Mouse (Mus musculus) liver, embryonic 14.5 days (tissue): ENCODE measurements around the gene Agrp. TPM values are rescaled to one million over a fixed set of nuclear protein-coding genes. Genes with fewer than 3 reads are reported as not detected.

Source experiments
- ATAC-seq: fragments of 200-750 bp; cut with Nextera tagmentation; 2 replicates; pipeline ENCODE4 v1.8.0; 2017; ENCODE audit warnings: moderate number of reproducible peaks, mild to moderate bottlenecking, moderate library complexity; ENCODE audit not compliant: insufficient read depth
- DNase-seq, 3 experiments: peaks; one replicate each; pipeline ENCODE4 v3.0.0-alpha.2; 2012 to 2013; ENCODE audit warnings: low read depth in 3 of 3, low spot score in 3 of 3
- H3K27ac ChIP-seq: fragments of 300-500 bp; sonication (generic); 2 replicates; pipeline ENCODE4 v1.5.1; 2014; ENCODE audit warnings: moderate library complexity, mild to moderate bottlenecking, control low read depth, inconsistent platforms
- H3K27me3 ChIP-seq: fragments of 300-500 bp; sonication (generic); 2 replicates; pipeline ENCODE4 v1.6.1; 2014; ENCODE audit warnings: mild to moderate bottlenecking, low read length, moderate library complexity; ENCODE audit not compliant: control insufficient read depth, insufficient read depth
- H3K36me3 ChIP-seq: fragments of 300-500 bp; sonication (generic); replicated peaks from 2 replicates; pipeline ENCODE4 v1.6.1; 2014; ENCODE audit warnings: low read depth; ENCODE audit not compliant: control insufficient read depth, insufficient read depth
- H3K4me1 ChIP-seq, 2 experiments: fragments of 200-500 bp in 1 of 2; fragments of 300-500 bp in 1 of 2; sonication (generic) in 1 of 2; replicated peaks; 2 replicates each; pipeline ENCODE4 v1.6.1; 2012 to 2014; ENCODE audit warnings: antibody characterized with exemption in 1 of 2, inconsistent platforms in 1 of 2, low read length in 1 of 2; ENCODE audit not compliant: control insufficient read depth in 2 of 2, insufficient read depth in 2 of 2
- H3K4me2 ChIP-seq: fragments of 300-500 bp; sonication (generic); 2 replicates; pipeline ENCODE4 v1.6.1; 2014; ENCODE audit warnings: low read depth, mild to moderate bottlenecking, control low read depth, moderate library complexity
- H3K4me3 ChIP-seq, 2 experiments: fragments of 200-500 bp in 1 of 2; fragments of 300-500 bp in 1 of 2; sonication (generic) in 1 of 2; 2 replicates each; pipeline ENCODE4 v1.5.1; 2012 to 2014; ENCODE audit warnings: low read depth in 2 of 2, low read length in 2 of 2, mild to moderate bottlenecking in 2 of 2, control low read depth in 1 of 2, inconsistent platforms in 1 of 2, moderate library complexity in 1 of 2; ENCODE audit not compliant: insufficient read depth in 1 of 2
- H3K9ac ChIP-seq: fragments of 300-500 bp; sonication (generic); replicated peaks from 2 replicates; pipeline ENCODE4 v1.6.1; 2014; ENCODE audit warnings: mild to moderate bottlenecking, control low read depth, moderate library complexity
- H3K9me3 ChIP-seq: fragments of 300-500 bp; sonication (generic); 2 replicates; pipeline ENCODE4 v1.6.1; 2016; ENCODE audit warnings: low read length, mixed read lengths; ENCODE audit not compliant: control insufficient read depth
- CTCF ChIP-seq: IDR thresholded peaks from 2 replicates; pipeline ENCODE4 v1.5.1; 2016; ENCODE audit warnings: antibody characterized with exemption, low read depth, control low read depth
- EP300 ChIP-seq: IDR thresholded peaks from 2 replicates; pipeline ENCODE4 v1.6.1; 2016; ENCODE audit warnings: antibody characterized with exemption, low read depth
- WGBS: fragments of 180-500 bp; shearing (Covaris S2); extraction: QIAGEN DNeasy Blood & Tissue Kit; methylation state at CpG from one replicate; pipeline ENCODE4 v1.1.7; 2014; ENCODE audit not compliant: insufficient replicate concordance; 5-methylcytosine and 5-hydroxymethylcytosine counted together
- polyA plus RNA-seq, 2 experiments: library from polyadenylated mRNA; depleted of rRNA in 1 of 2; stranded (reverse) in 1 of 2; unstranded in 1 of 2; fragments of >200 nt; fragmentation: Nextera tagmentation in 1 of 2; extraction: Ambion mirVana in 1 of 2; gene quantifications; 2 replicates each; pipeline versions ENCODE4 v1.2.1 to v1.2.3; 2012 to 2014

The Agrp gene
- polyA plus RNA-seq, 2 experiments, result 0.27 TPM; not detected in 1

GRCm38 (mm10) chr8:105620211-105620610, 17.0 kb downstream of the Agrp start:
- Histone ChIP-seq H3K27me3 (no peaks in the 10 kb centered on the region), H3K27ac (no peak overlapping the region), H3K4me1 (no peaks in the 10 kb centered on the region; a peak in 1 of 4 replicates), H3K36me3 (peaks cover 6% of the 10 kb centered on the region), H3K9ac (no peak overlapping the region), H3K4me2 (no peak overlapping the region), H3K9me3 (no peaks in the 10 kb centered on the region), H3K4me3 (no peak overlapping the region)
- ATAC-seq (no peak), DNase-seq (no peak)
- 83% methylated on average over 19 of the region's 19 CpGs for WGBS
- TF ChIP-seq CTCF (no peak), EP300 (no peak)

GRCm38 (mm10) chr8:105618892-105619591, 18.2 kb downstream of the Agrp start:
- 81% methylated on average over 19 of the region's 19 CpGs for whole genome bisulfite sequencing

GRCm38 (mm10) chr8:105618279-105618634, 18.9 kb downstream of the Agrp start:
- H3K4me2 ChIP-seq, result no peak overlapping the region
- H3K4me1 ChIP-seq, result no peaks in the 10 kb centered on the region; a peak in 1 of 4 replicates
- no peak overlapping the region for H3K4me3 ChIP-seq
- TF ChIP-seq EP300 (no peak), CTCF (no peak)
- no peaks in the 10 kb centered on the region for H3K27me3 ChIP-seq
- no peak overlapping the region for H3K9ac ChIP-seq
- WGBS, result 75% methylated on average over 5 of the region's 5 CpGs
- peaks cover 6% of the 10 kb centered on the region for H3K36me3 ChIP-seq
- H3K27ac ChIP-seq, result no peak overlapping the region
- no peaks in the 10 kb centered on the region for H3K9me3 ChIP-seq
- no peak for ATAC-seq
- no peak for DNase-seq

More at GRCm38 (mm10) chr8:105618892-105619591, 18.2 kb downstream of the Agrp start:
- DNase-seq (no peak), ATAC-seq (no peak)
- Histone ChIP-seq H3K4me2 (no peak overlapping the region), H3K27me3 (no peaks in the 10 kb centered on the region), H3K36me3 (peaks cover 6% of the 10 kb centered on the region), H3K4me1 (no peaks in the 10 kb centered on the region; a peak in 1 of 4 replicates), H3K9me3 (no peaks in the 10 kb centered on the region), H3K4me3 (no peak overlapping the region), H3K27ac (no peak overlapping the region), H3K9ac (no peak overlapping the region)
- TF ChIP-seq CTCF, result no peak

GRCm38 (mm10) chr8:105617451-105618278, 19.5 kb downstream of the Agrp start:
- no peak overlapping the region for H3K4me3 ChIP-seq
- H3K27ac ChIP-seq, result no peak overlapping the region
- no peaks in the 10 kb centered on the region for H3K27me3 ChIP-seq
- H3K4me1 ChIP-seq, result peaks cover 0 to 2% of the 10 kb centered on the region in 2 experiments; a peak in 1 of 4 replicates
- TF ChIP-seq EP300 (no peak), CTCF (no peak)
- no peak for DNase-seq
- no peak for ATAC-seq
- no peak overlapping the region for H3K4me2 ChIP-seq
- 69% methylated on average over 21 of the region's 21 CpGs for WGBS
- H3K36me3 ChIP-seq, result peaks cover 6% of the 10 kb centered on the region
- no peaks in the 10 kb centered on the region for H3K9me3 ChIP-seq
- H3K9ac ChIP-seq, result no peak overlapping the region

GRCm38 (mm10) chr8:105615942-105616341, 21.3 kb downstream of the Agrp start:
- ATAC-seq, result no peak

More at GRCm38 (mm10) chr8:105615942-105616341, 21.3 kb downstream of the Agrp start:
- WGBS, result 77% methylated on average over 9 of the region's 9 CpGs
- no peak overlapping the region for H3K4me2 ChIP-seq
- no peaks in the 10 kb centered on the region for H3K9me3 ChIP-seq
- H3K36me3 ChIP-seq, result peaks cover 6% of the 10 kb centered on the region
- no peak for DNase-seq
- H3K9ac ChIP-seq, result no peak overlapping the region
- TF ChIP-seq EP300, result no peak
- TF ChIP-seq CTCF, result no peak
- no peak overlapping the region for H3K27ac ChIP-seq
- H3K27me3 ChIP-seq, result no peaks in the 10 kb centered on the region
- H3K4me3 ChIP-seq, result no peak overlapping the region
- peaks cover 3 to 8% of the 10 kb centered on the region in 2 experiments; a peak in 3 of 4 replicates for H3K4me1 ChIP-seq
